Mouse (Mus musculus) forebrain, embryonic 11.5 days (tissue): ENCODE measurements around the gene Mobp. TPM values are rescaled to one million over a fixed set of nuclear protein-coding genes. Genes with fewer than 3 reads are reported as not detected.

Experiments
- ATAC-seq: fragments of 200-750 bp; cut with Nextera tagmentation; replicated peaks from 2 replicates; pipeline ENCODE4 v1.8.0; 2017; ENCODE audit warnings: moderate TSS enrichment; ENCODE audit not compliant: low FRiP score
- DNase-seq: peaks from one replicate; pipeline ENCODE4 v3.0.0-alpha.2; 2017; ENCODE audit warnings: low spot score
- H3K27ac ChIP-seq: fragments of 300-500 bp; sonication (generic); 2 replicates; pipeline ENCODE4 v1.5.1; 2014; ENCODE audit warnings: low read depth, low read length
- H3K27me3 ChIP-seq: fragments of 300-500 bp; sonication (generic); 2 replicates; pipeline ENCODE4 v1.6.1; 2014; ENCODE audit warnings: mild to moderate bottlenecking, low read length, mixed read lengths; ENCODE audit not compliant: control insufficient read depth, insufficient read depth
- H3K36me3 ChIP-seq: fragments of 300-500 bp; sonication (generic); 2 replicates; pipeline ENCODE4 v1.6.1; 2014; ENCODE audit warnings: mild to moderate bottlenecking, low read length, moderate library complexity, mixed read lengths; ENCODE audit not compliant: control insufficient read depth, insufficient read depth
- H3K4me1 ChIP-seq: fragments of 300-500 bp; sonication (generic); replicated peaks from 2 replicates; pipeline ENCODE4 v1.6.1; 2014; ENCODE audit warnings: low read length, mixed read lengths; ENCODE audit not compliant: control insufficient read depth, insufficient read depth
- H3K4me2 ChIP-seq: fragments of 300-500 bp; sonication (generic); 2 replicates; pipeline ENCODE4 v1.6.1; 2014; ENCODE audit warnings: low read depth, mild to moderate bottlenecking, low read length, moderate library complexity, mixed read lengths; ENCODE audit not compliant: severe bottlenecking
- H3K4me3 ChIP-seq: fragments of 300-500 bp; sonication (generic); 2 replicates; pipeline ENCODE4 v1.5.1; 2014; ENCODE audit warnings: low read depth, low read length
- H3K9ac ChIP-seq: fragments of 300-500 bp; sonication (generic); 2 replicates; pipeline ENCODE4 v1.6.1; 2014; ENCODE audit warnings: low read length
- H3K9me3 ChIP-seq: fragments of 300-500 bp; sonication (generic); 2 replicates; pipeline ENCODE4 v1.6.1; 2016; ENCODE audit warnings: low read length, mixed read lengths; ENCODE audit not compliant: control insufficient read depth
- WGBS: fragments of 180-500 bp; shearing (Covaris S2); extraction: QIAGEN DNeasy Blood & Tissue Kit; methylation state at CpG from one replicate; pipeline ENCODE4 v1.1.7; 2014; 5-methylcytosine and 5-hydroxymethylcytosine counted together
- polyA plus RNA-seq: library from polyadenylated mRNA; unstranded; fragments of >200 nt; fragmentation: Nextera tagmentation; extraction: Ambion mirVana; gene quantifications from 2 replicates; pipeline ENCODE4 v1.2.1, GENCODE M21; 2014

The Mobp gene
- polyA plus RNA-seq, 1 experiment from 2014 or later, result 1.9 TPM

DNA sequence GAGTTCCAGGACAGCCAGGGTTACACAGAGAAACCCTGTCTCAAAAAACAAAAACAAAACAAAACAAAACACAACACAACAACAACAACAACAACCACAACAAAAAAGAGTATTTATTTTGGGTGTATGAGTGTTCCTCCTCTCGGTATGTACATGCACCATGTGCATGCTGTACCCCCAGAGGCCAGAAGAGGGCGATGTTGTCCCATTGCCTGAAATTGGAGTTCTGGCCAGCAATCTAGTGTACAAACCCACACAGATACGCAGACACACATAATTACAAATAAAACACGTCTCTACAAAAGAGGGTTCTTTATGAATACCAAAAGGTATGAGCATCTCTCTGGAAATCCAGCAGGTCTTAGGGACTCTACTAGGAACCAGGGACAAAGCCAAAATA, 60.6 kb downstream of the Mobp start:
- H3K4me1 ChIP-seq, result no peaks in the 10 kb centered on the region
- ATAC-seq, result no peak
- WGBS, result 77% methylated on average over 4 of the region's 4 CpGs

DNA sequence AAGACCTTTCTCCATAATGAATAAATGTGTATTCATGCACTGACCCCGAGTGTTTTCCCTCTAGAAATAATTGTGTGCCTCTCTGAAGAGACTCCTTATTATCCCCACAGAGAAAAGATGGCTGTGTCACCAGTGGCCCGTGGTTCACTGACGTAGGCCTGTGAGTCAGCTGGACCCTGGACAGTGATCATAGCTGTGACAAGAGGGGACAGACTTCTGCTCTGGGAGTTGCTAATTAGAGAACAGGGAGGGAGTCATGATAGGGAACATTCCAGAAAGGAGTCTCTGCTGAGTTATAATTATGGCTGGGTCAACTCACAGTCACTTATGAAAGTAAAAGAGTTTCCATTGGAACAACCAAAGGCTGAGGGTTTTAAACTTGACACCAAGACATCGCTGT, 61.4 kb downstream of the Mobp start:
- Histone ChIP-seq H3K9me3 (no peaks in the 10 kb centered on the region), H3K4me1 (no peaks in the 10 kb centered on the region), H3K27me3 (no peaks in the 10 kb centered on the region), H3K4me2 (no peak overlapping the region), H3K9ac (no peak overlapping the region), H3K27ac (no peak overlapping the region), H3K4me3 (no peak overlapping the region), H3K36me3 (no peaks in the 10 kb centered on the region)
- no peak for DNase-seq
- WGBS, result 76% methylated on average over 4 of the region's 4 CpGs
- no peak for ATAC-seq

More for the DNA sequence above, 60.6 kb downstream of the Mobp start:
- Histone ChIP-seq H3K4me2 (no peak overlapping the region), H3K36me3 (no peaks in the 10 kb centered on the region), H3K27ac (no peak overlapping the region), H3K9ac (no peak overlapping the region), H3K9me3 (no peaks in the 10 kb centered on the region), H3K27me3 (no peaks in the 10 kb centered on the region), H3K4me3 (no peak overlapping the region)
- peak; percentile 63 for DNase-seq

DNA sequence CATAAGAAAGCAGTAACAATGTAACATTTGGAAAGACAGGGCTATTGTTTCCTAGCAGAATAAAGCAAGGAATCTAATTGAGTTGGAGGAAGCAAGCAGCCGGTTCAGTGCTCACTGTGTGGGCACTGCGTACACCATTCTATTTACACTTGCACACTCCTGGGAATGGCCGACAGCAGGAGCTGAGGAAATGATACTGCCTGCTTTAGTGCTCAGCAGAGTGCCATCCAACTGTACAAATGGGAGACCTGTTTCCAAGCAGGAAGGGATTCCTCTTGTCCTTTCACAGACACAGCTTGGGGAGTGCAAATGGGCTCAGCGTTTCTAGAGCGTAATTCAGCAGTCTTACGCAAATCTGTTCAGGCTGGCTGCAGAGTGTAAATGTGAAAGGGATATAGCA, 63.4 kb downstream of the Mobp start:
- DNase-seq (no peak), ATAC-seq (no peak)
- Histone ChIP-seq H3K27ac (no peak overlapping the region), H3K36me3 (no peaks in the 10 kb centered on the region), H3K27me3 (no peaks in the 10 kb centered on the region), H3K4me3 (no peak overlapping the region), H3K9me3 (no peaks in the 10 kb centered on the region), H3K9ac (no peak overlapping the region), H3K4me2 (no peak overlapping the region), H3K4me1 (no peaks in the 10 kb centered on the region)
- WGBS, result 84% methylated on average over 6 of the region's 6 CpGs

DNA sequence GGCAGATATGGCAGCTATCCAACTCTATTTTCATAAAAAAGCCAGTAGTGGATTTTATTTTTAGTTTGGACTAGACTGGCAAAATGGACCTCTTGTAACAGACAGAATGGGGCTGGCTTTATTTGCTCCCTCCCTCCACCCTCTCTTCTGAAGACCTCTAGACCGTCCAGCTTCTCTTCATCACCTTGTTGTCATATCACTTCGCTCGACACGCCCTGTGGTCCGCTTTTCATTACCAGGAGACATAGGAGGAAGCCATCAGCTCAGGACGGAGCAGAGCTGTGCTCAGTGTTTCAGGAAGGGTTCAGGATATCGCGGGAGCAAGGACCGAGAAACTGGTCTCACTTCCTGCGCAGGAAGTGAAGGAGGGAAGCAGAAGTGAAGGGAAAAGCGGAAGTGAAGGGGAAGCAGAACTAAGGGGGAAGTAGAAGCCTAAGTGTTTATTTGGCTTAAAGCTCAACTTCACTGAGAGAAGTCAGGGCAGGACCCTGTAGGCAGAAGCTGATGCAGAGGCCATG, 65.5 kb downstream of the Mobp start:
- Histone ChIP-seq H3K36me3 (no peaks in the 10 kb centered on the region), H3K4me3 (no peak overlapping the region), H3K9me3 (no peaks in the 10 kb centered on the region), H3K4me2 (no peak overlapping the region), H3K4me1 (no peaks in the 10 kb centered on the region), H3K9ac (no peak overlapping the region), H3K27ac (no peak overlapping the region), H3K27me3 (no peaks in the 10 kb centered on the region)
- ATAC-seq (no peak), DNase-seq (no peak)
- 91% methylated on average over 11 of the region's 11 CpGs for WGBS

DNA sequence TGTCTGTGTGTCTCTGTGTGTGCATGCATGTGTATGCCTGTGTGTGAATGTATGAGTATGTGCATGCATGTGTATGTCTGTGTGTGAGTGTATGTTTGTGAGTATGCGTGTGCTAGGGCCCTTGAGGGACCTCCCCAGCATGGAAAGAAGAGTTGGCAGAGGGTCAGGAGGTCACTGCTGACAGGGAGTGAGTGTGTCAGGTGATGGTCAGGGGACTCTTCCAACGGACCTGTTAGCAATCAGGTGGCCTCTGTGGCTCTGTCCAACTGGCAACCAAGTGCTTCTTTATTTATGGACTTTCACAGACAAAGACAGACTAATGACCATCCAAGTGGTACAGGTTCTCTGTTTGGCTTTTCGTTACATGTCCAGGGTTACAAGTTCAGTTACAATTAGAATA, 69.9 kb downstream of the Mobp start:
- WGBS, result 77% methylated on average over 3 of the region's 3 CpGs
- H3K9ac ChIP-seq, result no peak overlapping the region
- ATAC-seq, result no peak
- H3K4me2 ChIP-seq, result no peak overlapping the region
- no peaks in the 10 kb centered on the region for H3K36me3 ChIP-seq
- no peak overlapping the region for H3K27ac ChIP-seq
- H3K27me3 ChIP-seq, result no peaks in the 10 kb centered on the region
- H3K9me3 ChIP-seq, result no peaks in the 10 kb centered on the region
- no peaks in the 10 kb centered on the region for H3K4me1 ChIP-seq
- DNase-seq, result no peak
- H3K4me3 ChIP-seq, result no peak overlapping the region

Other genes with a start within 250 kb of the Mobp start
- 19.3 and 25.7 TPM in 2 replicates for gene Gorasp1, start 212.1 kb upstream of the Mobp start, polyA plus RNA-seq
- 0.11 and 0.33 TPM in 2 replicates for gene Ttc21a, start 212.1 kb upstream of the Mobp start, polyA plus RNA-seq
- gene Csrnp1, start 165.0 kb upstream of the Mobp start, polyA plus RNA-seq, result 1.5 and 1.6 TPM in 2 replicates
- not detected in 2 replicates for gene Xirp1, start 126.1 kb upstream of the Mobp start, polyA plus RNA-seq
- gene Cx3cr1, start 79.8 kb upstream of the Mobp start, polyA plus RNA-seq, result 3.7 and 3.9 TPM in 2 replicates
- gene Ccr8, start 57.6 kb upstream of the Mobp start, polyA plus RNA-seq, result not detected in 2 replicates
- 33.7 and 38.1 TPM in 2 replicates for gene Slc25a38, start 39.3 kb upstream of the Mobp start, polyA plus RNA-seq
- gene Rpsa, start 22.0 kb upstream of the Mobp start, polyA plus RNA-seq, result 1,443 and 1,598 TPM in 2 replicates
- gene Myrip, start 151.8 kb downstream of the Mobp start, polyA plus RNA-seq, result 0.28 and 0.86 TPM in 2 replicates